Comparison of ENCODE assay signal across 23 mouse cellular contexts in genomic region chr6:84841138-84841537, GRCm38 (mm10).
"Had no signal": no experiment of that assay in that cellular context is flagged by ENCODE, and none has a peak within 500 bp of the region (broad histone marks: within the 10 kb centered on the region; RNA-seq: fewer than 3 reads in every experiment).

No protein-coding gene starts in this region.

- H3K4me1 ChIP-seq: limb, embryonic 12.5 days; limb, embryonic 15.5 days; megakaryocyte, embryonic 14.5 days; midbrain, embryonic 10.5 days; midbrain, embryonic 13.5 days; neural tube, embryonic 13.5 days had no signal

- H3K4me3 ChIP-seq: layer of hippocampus, adult 2 months; left cerebral cortex, adult 2 months; limb, embryonic 12.5 days; limb, embryonic 15.5 days; megakaryocyte, embryonic 14.5 days; midbrain, embryonic 10.5 days; midbrain, embryonic 13.5 days; myocyte; neural tube, embryonic 13.5 days had no signal

- H3K36me3 ChIP-seq: midbrain, embryonic 10.5 days had no signal

- H3K4me2 ChIP-seq: limb, embryonic 12.5 days; limb, embryonic 15.5 days; lung, embryonic 14.5 days; midbrain, embryonic 13.5 days; neural tube, embryonic 13.5 days had no signal

- ATAC-seq: intestine, embryonic 16.5 days; lung, postnatal 0 days; midbrain, embryonic 13.5 days; midbrain, embryonic 16.5 days had no signal

- H3K27me3 ChIP-seq: limb, embryonic 12.5 days; limb, embryonic 15.5 days; megakaryocyte, embryonic 14.5 days; midbrain, embryonic 13.5 days; neural tube, embryonic 13.5 days had no signal

- H3K27ac ChIP-seq: kidney, postnatal 0 days; layer of hippocampus, adult 2 months; left cerebral cortex, adult 2 months; limb, embryonic 12.5 days; limb, embryonic 15.5 days; macrophage; midbrain, embryonic 10.5 days; midbrain, embryonic 13.5 days; neural tube, embryonic 13.5 days had no signal

- DNase-seq: kidney, adult 18-20 months; kidney, postnatal 25 days; layer of hippocampus, postnatal 36 days; left cerebral cortex, postnatal 4 days; lung, embryonic 14.5 days; retina, postnatal 1 day; thymus, adult 18-20 months; thymus, postnatal 14 days; thymus, postnatal 4 days had no signal

- H3K9ac ChIP-seq: limb, embryonic 12.5 days; limb, embryonic 15.5 days; lung, embryonic 14.5 days; midbrain, embryonic 13.5 days; neural tube, embryonic 13.5 days had no signal

- H3K9me3 ChIP-seq: limb, embryonic 12.5 days; limb, embryonic 15.5 days; megakaryocyte, embryonic 14.5 days; midbrain, embryonic 10.5 days; midbrain, embryonic 13.5 days; neural tube, embryonic 13.5 days had no signal
